10 mouse cellular contexts compared by ENCODE assay signal in the genomic region with DNA sequence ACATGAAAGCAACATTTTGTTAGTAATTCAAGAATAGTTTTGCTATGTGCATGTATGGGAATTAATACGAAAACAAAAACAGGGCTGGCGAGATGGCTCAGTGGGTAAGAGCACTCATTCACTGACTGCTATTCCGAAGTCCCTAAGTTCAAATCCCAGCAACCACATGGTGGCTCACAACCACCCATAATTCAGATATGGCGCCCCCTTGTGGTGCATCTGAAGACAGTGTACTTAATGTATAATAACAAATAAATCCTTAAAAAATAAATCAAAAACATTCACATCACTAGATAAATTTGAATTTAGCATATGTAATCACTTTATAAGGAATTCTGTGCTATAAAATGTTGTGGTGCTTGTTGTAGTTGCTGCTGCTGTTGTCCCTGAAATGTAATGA.
A peak's percentile ranks its signal among the peaks of the same experiment; 100 is the strongest.
DNase-seq lines count a peak whose midpoint lies in the region; ATAC-seq and TF ChIP-seq lines count a peak whose summit lies in the region.
"Had no signal": no experiment of that assay in that cellular context is flagged by ENCODE, and none has a peak within 500 bp of the region (broad histone marks: within the 10 kb centered on the region; RNA-seq: fewer than 3 reads in every experiment).

No protein-coding gene starts in this region.

- H3K4me3 ChIP-seq in gastrocnemius, adult 2 months: no peak overlapping the region
- no peak overlapping the region for H3K4me3 ChIP-seq in lung, embryonic 14.5 days (ENCODE audit: low read depth, low read length)
- H3K4me3 ChIP-seq in lung, adult 2 months (replicated peaks; ENCODE audit: extremely low read depth, low read depth, low read length): no peak overlapping the region
- no peak overlapping the region for H3K4me3 ChIP-seq in ES-Bruce4 (ENCODE audit: low read depth, low read length)
- H3K4me3 ChIP-seq: neural tube, embryonic 13.5 days had no signal

- TF ChIP-seq EP300 in ES-Bruce4 (IDR thresholded peaks at IDR 0.05; ENCODE audit: insufficient read depth, low read depth, low read length): no peak

- no peak overlapping the region for H3K9ac ChIP-seq in lung, embryonic 14.5 days
- H3K9ac ChIP-seq in ES-Bruce4 (ENCODE audit: low read depth, poor library complexity, severe bottlenecking): no peak overlapping the region
- H3K9ac ChIP-seq: neural tube, embryonic 13.5 days had no signal

- TF ChIP-seq POLR2A in lung, adult 2 months (IDR thresholded peaks at IDR 0.05; ENCODE audit: borderline replicate concordance, extremely low read depth, low read depth, low read length): no peak
- TF ChIP-seq POLR2A in ES-Bruce4 (IDR thresholded peaks at IDR 0.05; ENCODE audit: insufficient read depth, low read length): no peak

- peak; percentile 53 for TF ChIP-seq CTCF in gastrocnemius, adult 2 months (IDR thresholded peaks at IDR 0.05)
- TF ChIP-seq CTCF in lung, embryonic 14.5 days (IDR thresholded peaks at IDR 0.05; ENCODE audit: low read depth): peak; percentile 48; the same call in 1 of the 2 replicates
- TF ChIP-seq CTCF in lung, adult 2 months (IDR thresholded peaks at IDR 0.05; ENCODE audit: insufficient read depth, low read length): no peak
- peak; percentile 9 for TF ChIP-seq CTCF in ES-Bruce4 (IDR thresholded peaks at IDR 0.05; ENCODE audit: low read depth, low read length)

- H3K4me2 ChIP-seq in lung, embryonic 14.5 days: no peak overlapping the region
- H3K4me2 ChIP-seq: neural tube, embryonic 13.5 days had no signal

- H3K27ac ChIP-seq in gastrocnemius, adult 2 months: no peak overlapping the region
- peak overlapping the region; percentile 92; the same call in 1 of the 2 replicates for H3K27ac ChIP-seq in lung, embryonic 14.5 days (ENCODE audit: low read depth)
- H3K27ac ChIP-seq in ES-Bruce4 (ENCODE audit: insufficient read depth, low read length): no peak overlapping the region
- H3K27ac ChIP-seq: neural tube, embryonic 13.5 days had no signal

- DNase-seq in gastrocnemius, adult 2 months: no peak
- DNase-seq in gastrocnemius, postnatal 4 days (ENCODE audit: low spot score in 2 of 2): no peak
- DNase-seq in lung, embryonic 14.5 days: no peak
- no peak for DNase-seq in lung, adult 2 months
- DNase-seq in induced T-regulatory cell, adult 2 months (ENCODE audit: low read depth): peak; percentile 61
- no peak for DNase-seq in gastrocnemius, postnatal 36 days
- DNase-seq in layer of hippocampus, adult 11-12 months (ENCODE audit: low spot score): no peak
- DNase-seq: cerebellum, adult 9-11 months had no signal

- no peaks in the 10 kb centered on the region for H3K9me3 ChIP-seq in lung, embryonic 14.5 days (ENCODE audit: low read depth, low read length)
- no peaks in the 10 kb centered on the region for H3K9me3 ChIP-seq in ES-Bruce4 (replicated peaks; ENCODE audit: control insufficient read depth, insufficient read depth, low read length, poor library complexity, severe bottlenecking)
- H3K9me3 ChIP-seq: neural tube, embryonic 13.5 days had no signal

- intact Hi-C loops in gastrocnemius, adult 2 months (cut with DNase I): no loop called here
- intact Hi-C loops in gastrocnemius, postnatal 36 days (cut with DNase I): no loop called here

- H3K27me3 ChIP-seq in lung, embryonic 14.5 days (ENCODE audit: insufficient read depth, low read length): no peaks in the 10 kb centered on the region
- no peaks in the 10 kb centered on the region for H3K27me3 ChIP-seq in ES-Bruce4 (ENCODE audit: control insufficient read depth, insufficient read depth, low read length, poor library complexity, severe bottlenecking)
- H3K27me3 ChIP-seq: neural tube, embryonic 13.5 days had no signal

- ATAC-seq in lung, embryonic 14.5 days (ENCODE audit: insufficient read depth): no peak

- 83% methylated on average over 4 of the region's 4 CpGs for WGBS in lung, embryonic 14.5 days
- WGBS in lung, adult 2 months: 87% methylated on average over 4 of the region's 4 CpGs

- no peaks in the 10 kb centered on the region for H3K36me3 ChIP-seq in lung, embryonic 14.5 days (ENCODE audit: insufficient read depth)
- H3K36me3 ChIP-seq in ES-Bruce4 (ENCODE audit: control insufficient read depth, insufficient read depth, low read length, poor library complexity, severe bottlenecking): no peaks in the 10 kb centered on the region
- H3K36me3 ChIP-seq: neural tube, embryonic 13.5 days had no signal

- H3K4me1 ChIP-seq in lung, embryonic 14.5 days (ENCODE audit: insufficient read depth): peaks cover 7% of the 10 kb centered on the region; the same call in 1 of the 2 replicates
- no peaks in the 10 kb centered on the region for H3K4me1 ChIP-seq in lung, adult 2 months (ENCODE audit: control insufficient read depth, insufficient read depth, low read length)
- H3K4me1 ChIP-seq in ES-Bruce4 (ENCODE audit: control insufficient read depth, insufficient read depth, low read length): no peaks in the 10 kb centered on the region
- H3K4me1 ChIP-seq: neural tube, embryonic 13.5 days had no signal
